Comparison of ENCODE assay signal across 21 mouse cellular contexts in the genomic region with DNA sequence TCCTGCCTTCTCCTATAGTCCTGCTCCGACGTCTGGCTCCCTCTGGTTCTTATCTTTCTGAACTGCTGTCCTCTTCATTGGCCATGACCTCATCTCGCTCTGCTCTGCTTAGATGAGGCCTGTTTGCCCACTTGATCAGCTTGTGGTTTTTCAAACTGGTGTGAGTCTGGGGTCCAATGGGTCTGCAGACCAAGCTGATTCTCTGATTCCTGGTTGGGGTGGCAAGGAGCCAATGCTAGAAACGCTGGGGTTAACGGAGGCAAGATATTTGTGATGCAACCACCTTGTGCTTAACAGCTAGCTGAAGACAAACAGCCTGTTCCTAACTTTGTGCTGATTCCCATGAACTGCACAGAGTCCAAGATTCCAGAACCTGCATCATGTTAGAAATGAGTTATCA.
DNase-seq lines count a peak whose midpoint lies in the region; ATAC-seq and TF ChIP-seq lines count a peak whose summit lies in the region.
"Had no signal": no experiment of that assay in that cellular context is flagged by ENCODE, and none has a peak within 500 bp of the region (broad histone marks: within the 10 kb centered on the region; RNA-seq: fewer than 3 reads in every experiment).

No protein-coding gene starts in this region.

- 63% methylated on average over 5 of the region's 5 CpGs for WGBS in intestine, postnatal 0 days
- 76% methylated on average over 5 of the region's 5 CpGs for WGBS in intestine, embryonic 16.5 days
- 53% methylated on average over 5 of the region's 5 CpGs for WGBS in lung, postnatal 0 days

- DNase-seq in lung, postnatal 0 days (ENCODE audit: low spot score): peak; percentile 49
- no peak for DNase-seq in lung, adult 18-20 months
- DNase-seq in left cerebral cortex, adult 11 months (ENCODE audit: low spot score): no peak
- DNase-seq: adrenal gland, postnatal 10 days; cerebellum, adult 11-12 months; cerebellum, adult 8-10 months; cerebellum, postnatal 10 days; cerebellum, postnatal 36 days; embryo, embryonic 11 days; gastrocnemius, postnatal 25 days had no signal

- no peak overlapping the region for H3K4me2 ChIP-seq in intestine, postnatal 0 days (replicated peaks; ENCODE audit: low read depth)
- H3K4me2 ChIP-seq in intestine, embryonic 16.5 days (ENCODE audit: low read depth, low read length): no peak overlapping the region
- no peak overlapping the region for H3K4me2 ChIP-seq in lung, postnatal 0 days (replicated peaks; ENCODE audit: low read depth, low read length)
- H3K4me2 ChIP-seq: embryonic facial prominence, embryonic 13.5 days; forebrain, embryonic 12.5 days; forebrain, embryonic 15.5 days; heart, embryonic 11.5 days; hindbrain, embryonic 12.5 days; hindbrain, embryonic 15.5 days had no signal

- H3K4me1 ChIP-seq in intestine, postnatal 0 days (replicated peaks; ENCODE audit: control insufficient read depth, insufficient read depth, low read length): no peaks in the 10 kb centered on the region
- H3K4me1 ChIP-seq in intestine, embryonic 16.5 days (ENCODE audit: control insufficient read depth, insufficient read depth, low read length): no peaks in the 10 kb centered on the region
- no peaks in the 10 kb centered on the region for H3K4me1 ChIP-seq in lung, postnatal 0 days (ENCODE audit: insufficient read depth, low read depth, low read length)
- peaks cover 7% of the 10 kb centered on the region for H3K4me1 ChIP-seq in brown adipose tissue, adult 24 weeks (ENCODE audit: control insufficient read depth, insufficient read depth, insufficient read length, low read length)
- H3K4me1 ChIP-seq: embryonic facial prominence, embryonic 10.5 days; embryonic facial prominence, embryonic 13.5 days; forebrain, embryonic 12.5 days; forebrain, embryonic 15.5 days; hindbrain, embryonic 15.5 days had no signal

- TF ChIP-seq EP300 in lung, postnatal 0 days (IDR thresholded peaks at IDR 0.05): no peak

- no peak overlapping the region for H3K9ac ChIP-seq in intestine, postnatal 0 days (ENCODE audit: low read depth, low read length)
- no peak overlapping the region for H3K9ac ChIP-seq in intestine, embryonic 16.5 days (ENCODE audit: low read depth, low read length)
- no peak overlapping the region for H3K9ac ChIP-seq in lung, postnatal 0 days (replicated peaks; ENCODE audit: low read depth)
- H3K9ac ChIP-seq: embryonic facial prominence, embryonic 13.5 days; forebrain, embryonic 12.5 days; forebrain, embryonic 15.5 days; hindbrain, embryonic 12.5 days; hindbrain, embryonic 15.5 days had no signal

- H3K36me3 ChIP-seq in intestine, postnatal 0 days (ENCODE audit: control insufficient read depth, insufficient read depth): no peaks in the 10 kb centered on the region
- H3K36me3 ChIP-seq in intestine, embryonic 16.5 days (ENCODE audit: control insufficient read depth, insufficient read depth, low read length): no peaks in the 10 kb centered on the region
- no peaks in the 10 kb centered on the region for H3K36me3 ChIP-seq in lung, postnatal 0 days (ENCODE audit: insufficient read depth, low read length)
- H3K36me3 ChIP-seq: embryonic facial prominence, embryonic 10.5 days; embryonic facial prominence, embryonic 13.5 days; forebrain, embryonic 12.5 days; forebrain, embryonic 15.5 days; hindbrain, embryonic 12.5 days; hindbrain, embryonic 15.5 days had no signal

- H3K9me3 ChIP-seq in intestine, postnatal 0 days (ENCODE audit: control insufficient read depth): no peaks in the 10 kb centered on the region
- no peaks in the 10 kb centered on the region for H3K9me3 ChIP-seq in intestine, embryonic 16.5 days (ENCODE audit: control insufficient read depth, low read length)
- H3K9me3 ChIP-seq in lung, postnatal 0 days (ENCODE audit: low read length): no peaks in the 10 kb centered on the region
- H3K9me3 ChIP-seq: embryonic facial prominence, embryonic 10.5 days; embryonic facial prominence, embryonic 13.5 days; forebrain, embryonic 12.5 days; forebrain, embryonic 15.5 days; hindbrain, embryonic 12.5 days; hindbrain, embryonic 15.5 days had no signal

- H3K4me3 ChIP-seq in intestine, postnatal 0 days (ENCODE audit: low read depth, low read length): no peak overlapping the region
- H3K4me3 ChIP-seq in intestine, embryonic 16.5 days (ENCODE audit: low read length): no peak overlapping the region
- no peak overlapping the region for H3K4me3 ChIP-seq in lung, postnatal 0 days (ENCODE audit: low read depth, low read length)
- no peak overlapping the region for H3K4me3 ChIP-seq in brown adipose tissue, adult 24 weeks (ENCODE audit: insufficient read depth, low read depth, low read length)
- H3K4me3 ChIP-seq: embryonic facial prominence, embryonic 10.5 days; embryonic facial prominence, embryonic 13.5 days; erythroblast, embryonic 14.5 days; forebrain, embryonic 12.5 days; forebrain, embryonic 15.5 days; hindbrain, embryonic 12.5 days; hindbrain, embryonic 15.5 days had no signal

- H3K27me3 ChIP-seq in intestine, postnatal 0 days (replicated peaks; ENCODE audit: control insufficient read depth, insufficient read depth, low read length): no peaks in the 10 kb centered on the region
- H3K27me3 ChIP-seq in intestine, embryonic 16.5 days (replicated peaks; ENCODE audit: control insufficient read depth, insufficient read depth, low read length): no peaks in the 10 kb centered on the region
- H3K27me3 ChIP-seq in lung, postnatal 0 days (replicated peaks; ENCODE audit: insufficient read depth, low read length): no peaks in the 10 kb centered on the region
- H3K27me3 ChIP-seq: embryonic facial prominence, embryonic 13.5 days; forebrain, embryonic 12.5 days; forebrain, embryonic 15.5 days; hindbrain, embryonic 12.5 days; hindbrain, embryonic 15.5 days had no signal

- TF ChIP-seq CTCF in intestine, postnatal 0 days (IDR thresholded peaks at IDR 0.05; ENCODE audit: low read depth): no peak
- TF ChIP-seq CTCF in lung, postnatal 0 days (IDR thresholded peaks at IDR 0.05): no peak

- 0 out of 2 replicates have a peak, but pooled peaks have one; percentile 31 for ATAC-seq in intestine, postnatal 0 days
- no peak for ATAC-seq in intestine, embryonic 16.5 days
- 0 out of 2 replicates have a peak, but pooled peaks have one; percentile 32 for ATAC-seq in lung, postnatal 0 days
- ATAC-seq: forebrain, embryonic 15.5 days had no signal

- no peak overlapping the region for H3K27ac ChIP-seq in intestine, postnatal 0 days (ENCODE audit: low read depth, low read length)
- no peak overlapping the region for H3K27ac ChIP-seq in intestine, embryonic 16.5 days (ENCODE audit: low read length)
- H3K27ac ChIP-seq in lung, postnatal 0 days (ENCODE audit: low read length): no peak overlapping the region
- peak overlapping the region; percentile 56; the same call in 1 of the 2 replicates for H3K27ac ChIP-seq in brown adipose tissue, adult 24 weeks (replicated peaks; ENCODE audit: low read depth, low read length)
- H3K27ac ChIP-seq: embryonic facial prominence, embryonic 10.5 days; embryonic facial prominence, embryonic 13.5 days; forebrain, embryonic 12.5 days; forebrain, embryonic 15.5 days; hindbrain, embryonic 12.5 days; hindbrain, embryonic 15.5 days had no signal
